Mouse (Mus musculus): Measurements from ENCODE around the gene Tmem107. TPM values are rescaled to one million over a fixed set of nuclear protein-coding genes. Genes with fewer than 3 reads are reported as not detected.

Tmem107 gene
- polyA plus RNA-seq, 1 experiment from 2014 or later, result 47.6 TPM

DNA sequence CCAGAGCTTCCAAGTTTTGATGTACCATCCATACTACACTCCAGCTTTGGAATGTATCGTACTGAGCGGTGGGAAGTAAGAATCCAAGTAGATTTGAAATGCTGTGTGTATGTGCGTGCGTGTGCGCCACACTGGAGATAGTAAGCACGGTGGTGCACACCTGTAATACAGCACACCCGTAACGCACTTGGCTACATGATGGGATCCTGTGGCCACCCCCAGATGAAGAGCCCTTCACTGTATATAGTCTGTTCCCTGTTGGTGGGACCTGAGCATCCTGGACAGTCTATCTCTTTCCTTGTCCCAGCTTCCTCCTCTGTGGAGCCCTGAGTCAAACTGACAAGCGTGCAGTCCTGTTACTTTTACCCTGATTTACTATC lies 24.2 kb upstream of the Tmem107 start:
- Histone ChIP-seq H3K27me3 (replicated peaks) (no peaks in the 10 kb centered on the region), H3K9me3 (no peaks in the 10 kb centered on the region), H3K4me3 (replicated peaks) (peak overlapping the region; percentile 72), H3K9ac (peak overlapping the region; percentile 73), H3K4me2 (replicated peaks) (peak overlapping the region; percentile 77), H3K27ac (no peak overlapping the region), H3K4me1 (replicated peaks) (peaks cover 23% of the 10 kb centered on the region), H3K36me3 (peaks cover 24% of the 10 kb centered on the region)
- WGBS, result 5% methylated on average over 9 of the region's 9 CpGs
- ATAC-seq, result no peak

DNA sequence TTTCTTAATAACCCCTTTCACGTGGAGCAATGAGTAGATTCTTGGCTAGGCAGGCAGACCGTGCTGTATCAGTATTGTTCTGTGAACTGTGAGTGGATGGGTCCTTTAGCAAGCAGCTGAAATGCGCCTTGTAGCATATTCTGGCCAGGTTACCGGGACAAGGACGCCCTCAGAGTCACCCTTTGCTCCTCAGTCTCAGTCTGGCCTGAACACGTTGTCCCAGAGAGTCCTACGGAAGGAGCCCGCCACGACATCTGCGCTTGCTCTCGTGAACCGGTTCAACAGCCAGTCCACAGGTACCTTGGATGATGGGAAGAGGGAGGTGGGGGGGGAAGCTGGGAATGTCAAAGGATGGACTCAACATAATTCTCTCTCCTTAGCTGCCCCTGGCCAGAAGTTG lies 23.0 kb upstream of the Tmem107 start:
- Histone ChIP-seq H3K9ac (peak overlapping the region; percentile 29; the same call in 1 of the 2 replicates), H3K4me3 (replicated peaks) (no peak overlapping the region; the same call in 1 of the 2 replicates), H3K4me1 (replicated peaks) (peaks cover 23% of the 10 kb centered on the region), H3K27ac (no peak overlapping the region), H3K9me3 (no peaks in the 10 kb centered on the region), H3K36me3 (peaks cover 24% of the 10 kb centered on the region), H3K4me2 (replicated peaks) (peak overlapping the region; percentile 77), H3K27me3 (replicated peaks) (no peaks in the 10 kb centered on the region)
- ATAC-seq, result no peak
- 79% methylated on average over 12 of the region's 12 CpGs for WGBS

DNA sequence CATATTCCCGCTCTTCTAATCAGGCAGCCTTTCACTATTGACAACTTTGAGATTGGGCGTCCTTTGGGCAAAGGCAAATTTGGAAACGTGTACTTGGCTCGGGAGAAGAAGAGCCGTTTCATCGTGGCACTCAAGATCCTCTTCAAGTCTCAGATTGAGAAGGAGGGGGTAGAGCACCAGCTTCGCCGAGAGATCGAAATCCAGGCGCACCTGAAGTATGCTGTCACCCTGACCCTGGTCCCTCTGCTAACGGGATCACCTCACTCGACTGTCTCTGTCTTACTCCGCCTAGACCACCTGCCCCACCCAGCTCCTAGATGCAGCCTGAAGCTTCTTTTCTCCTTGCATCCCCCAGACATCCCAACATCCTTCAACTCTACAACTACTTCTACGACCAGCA lies 22.5 kb upstream of the Tmem107 start:
- Histone ChIP-seq H3K4me1 (replicated peaks) (peaks cover 23% of the 10 kb centered on the region), H3K9me3 (no peaks in the 10 kb centered on the region), H3K27ac (no peak overlapping the region), H3K27me3 (replicated peaks) (no peaks in the 10 kb centered on the region), H3K36me3 (peaks cover 24% of the 10 kb centered on the region), H3K4me2 (replicated peaks) (no peak overlapping the region), H3K9ac (no peak overlapping the region), H3K4me3 (replicated peaks) (no peak overlapping the region)
- ATAC-seq, result no peak
- WGBS, result 94% methylated on average over 14 of the region's 14 CpGs

DNA sequence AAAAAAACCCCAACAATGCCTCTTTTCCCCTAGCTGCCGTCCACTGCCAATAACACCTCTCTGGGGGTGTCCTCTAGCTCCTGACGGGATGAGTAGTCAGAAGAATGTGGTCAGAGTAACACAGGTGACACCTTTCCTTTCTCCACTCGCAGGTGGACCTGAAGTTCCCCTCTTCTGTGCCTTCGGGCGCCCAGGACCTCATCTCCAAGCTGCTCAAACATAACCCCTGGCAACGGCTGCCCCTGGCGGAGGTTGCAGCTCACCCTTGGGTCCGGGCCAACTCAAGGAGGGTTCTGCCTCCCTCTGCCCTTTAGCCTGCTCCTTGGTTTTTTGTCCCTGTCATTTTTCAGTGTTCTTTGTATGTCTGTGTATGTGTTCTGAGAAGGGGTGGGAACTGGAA lies 19.9 kb upstream of the Tmem107 start:
- WGBS, result 89% methylated on average over 8 of the region's 8 CpGs
- no peak overlapping the region for H3K4me2 ChIP-seq (replicated peaks)
- H3K4me3 ChIP-seq (replicated peaks), result no peak overlapping the region
- no peak overlapping the region for H3K9ac ChIP-seq
- no peak overlapping the region for H3K27ac ChIP-seq
- peaks cover 24% of the 10 kb centered on the region for H3K36me3 ChIP-seq
- no peaks in the 10 kb centered on the region for H3K27me3 ChIP-seq (replicated peaks)
- H3K9me3 ChIP-seq, result no peaks in the 10 kb centered on the region
- ATAC-seq, result no peak
- H3K4me1 ChIP-seq (replicated peaks), result peaks cover 23% of the 10 kb centered on the region

DNA sequence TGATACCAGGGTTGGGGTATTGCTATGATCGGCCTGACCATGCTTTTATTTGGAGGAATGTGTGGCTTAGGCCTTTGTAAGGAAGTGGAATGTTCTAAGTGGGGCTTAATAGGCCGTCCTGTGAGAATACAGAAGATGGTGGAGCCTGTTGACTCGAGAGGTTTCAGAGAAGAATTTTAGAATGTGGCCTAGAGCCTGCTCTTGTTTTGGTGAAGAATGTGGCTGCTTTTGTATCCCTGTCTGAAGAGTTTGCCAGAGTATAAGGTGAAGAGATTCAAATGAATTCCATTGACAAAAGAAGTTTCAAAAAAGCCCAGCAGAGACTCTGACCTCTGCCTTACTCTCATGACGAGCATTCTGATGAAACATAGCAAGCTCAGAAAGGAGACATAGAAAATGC lies 18.8 kb upstream of the Tmem107 start:
- WGBS, result 88% methylated on average over 4 of the region's 4 CpGs
- no peak overlapping the region for H3K27ac ChIP-seq
- peaks cover 24% of the 10 kb centered on the region for H3K36me3 ChIP-seq
- no peak overlapping the region for H3K4me3 ChIP-seq (replicated peaks)
- H3K9ac ChIP-seq, result no peak overlapping the region
- H3K9me3 ChIP-seq, result no peaks in the 10 kb centered on the region
- H3K4me2 ChIP-seq (replicated peaks), result no peak overlapping the region
- H3K4me1 ChIP-seq (replicated peaks), result peaks cover 20% of the 10 kb centered on the region
- no peaks in the 10 kb centered on the region for H3K27me3 ChIP-seq (replicated peaks)
- no peak for ATAC-seq

DNA sequence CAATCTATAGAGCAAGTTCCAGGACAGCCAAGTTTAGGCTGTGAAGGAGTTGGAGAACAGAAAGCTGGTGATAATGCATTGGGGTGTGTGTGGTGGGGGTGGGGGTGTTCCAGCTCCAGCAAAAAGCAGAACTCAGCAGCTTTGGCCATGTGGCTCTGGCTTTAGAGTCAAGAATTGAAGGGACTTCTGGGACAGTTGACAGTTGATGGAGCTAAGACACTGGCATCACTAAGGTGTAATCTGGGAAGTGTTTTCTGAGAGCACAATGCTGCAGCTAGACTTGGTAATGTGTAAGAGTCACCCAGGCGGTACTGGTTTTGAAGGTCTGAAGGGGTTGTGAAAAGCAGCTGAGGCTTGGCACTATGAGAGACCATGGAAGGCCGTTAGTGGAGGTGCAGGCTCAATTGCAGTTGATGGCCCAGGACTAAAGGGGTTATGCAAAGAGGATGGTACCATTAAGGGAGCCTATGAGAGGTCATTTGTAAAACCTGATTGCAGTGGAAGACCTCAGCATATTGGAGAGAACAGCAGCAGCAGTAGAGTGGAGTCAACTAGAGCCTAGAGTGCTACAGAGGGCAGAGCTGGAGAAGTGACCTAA lies 17.7 kb upstream of the Tmem107 start:
- H3K4me1 ChIP-seq (replicated peaks), result peaks cover 10% of the 10 kb centered on the region; the same call in 1 of the 2 replicates
- H3K27ac ChIP-seq, result no peak overlapping the region
- H3K27me3 ChIP-seq (replicated peaks), result no peaks in the 10 kb centered on the region
- ATAC-seq, result no peak
- peaks cover 24% of the 10 kb centered on the region for H3K36me3 ChIP-seq
- no peak overlapping the region for H3K9ac ChIP-seq
- WGBS, result 86% methylated on average over 2 of the region's 2 CpGs
- H3K4me2 ChIP-seq (replicated peaks), result no peak overlapping the region
- no peak overlapping the region for H3K4me3 ChIP-seq (replicated peaks)
- H3K9me3 ChIP-seq, result no peaks in the 10 kb centered on the region

DNA sequence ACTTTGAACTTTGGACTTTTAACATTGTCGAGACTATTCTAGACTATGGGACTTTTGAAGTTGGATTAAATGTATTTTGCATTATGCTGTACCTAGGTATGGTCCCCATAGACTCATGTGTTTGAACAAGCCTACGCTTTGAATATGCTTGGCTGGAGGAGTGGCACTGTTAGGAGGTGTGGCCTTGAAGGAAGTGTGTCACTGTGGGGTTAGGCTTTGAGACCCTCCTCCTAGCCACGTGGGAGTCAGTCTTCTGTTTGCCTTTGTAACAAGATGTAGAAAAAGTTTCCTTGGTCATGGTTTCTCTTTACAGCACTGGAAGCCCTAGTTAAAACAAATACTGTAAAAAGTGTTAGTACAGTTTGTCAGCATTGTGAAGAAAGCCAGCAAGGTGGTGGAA lies 16.8 kb upstream of the Tmem107 start:
- peaks cover 16% of the 10 kb centered on the region for H3K36me3 ChIP-seq
- WGBS, result 69% methylated on average over 3 of the region's 3 CpGs
- no peaks in the 10 kb centered on the region for H3K27me3 ChIP-seq (replicated peaks)
- H3K9me3 ChIP-seq, result no peaks in the 10 kb centered on the region
- no peak overlapping the region for H3K27ac ChIP-seq
- H3K4me2 ChIP-seq (replicated peaks), result no peak overlapping the region
- no peak for ATAC-seq
- no peak overlapping the region for H3K4me3 ChIP-seq (replicated peaks)
- H3K4me1 ChIP-seq (replicated peaks), result peaks cover 9% of the 10 kb centered on the region; the same call in 1 of the 2 replicates
- H3K9ac ChIP-seq, result no peak overlapping the region

DNA sequence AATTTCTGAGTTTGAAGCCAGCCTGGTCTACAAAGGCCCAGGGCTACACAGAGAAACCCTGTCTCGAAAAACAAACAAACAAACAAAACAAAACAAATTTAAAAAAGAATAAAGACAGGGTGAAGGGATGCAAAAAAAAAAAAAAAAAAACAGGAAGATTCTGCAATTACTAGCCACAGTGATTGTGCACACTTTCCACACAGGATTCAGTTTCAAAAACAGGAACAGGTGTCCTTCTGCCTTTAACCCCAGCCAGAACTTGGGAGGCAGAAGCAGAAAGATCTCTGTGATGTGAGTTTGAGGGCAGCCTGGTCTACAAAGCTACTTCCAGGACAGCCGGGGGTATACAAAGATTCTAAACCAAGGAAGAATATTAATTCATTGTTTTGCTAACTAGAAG lies 12.3 kb upstream of the Tmem107 start:
- Histone ChIP-seq H3K27ac (peak overlapping the region; percentile 91), H3K9ac (peak overlapping the region; percentile 63), H3K4me1 (replicated peaks) (peaks cover 20% of the 10 kb centered on the region), H3K27me3 (replicated peaks) (no peaks in the 10 kb centered on the region), H3K4me3 (replicated peaks) (peak overlapping the region; percentile 89), H3K36me3 (no peaks in the 10 kb centered on the region), H3K9me3 (no peaks in the 10 kb centered on the region), H3K4me2 (replicated peaks) (peak overlapping the region; percentile 77)
- WGBS, result 71% methylated on average over 2 of the region's 2 CpGs
- ATAC-seq, result no peak

DNA sequence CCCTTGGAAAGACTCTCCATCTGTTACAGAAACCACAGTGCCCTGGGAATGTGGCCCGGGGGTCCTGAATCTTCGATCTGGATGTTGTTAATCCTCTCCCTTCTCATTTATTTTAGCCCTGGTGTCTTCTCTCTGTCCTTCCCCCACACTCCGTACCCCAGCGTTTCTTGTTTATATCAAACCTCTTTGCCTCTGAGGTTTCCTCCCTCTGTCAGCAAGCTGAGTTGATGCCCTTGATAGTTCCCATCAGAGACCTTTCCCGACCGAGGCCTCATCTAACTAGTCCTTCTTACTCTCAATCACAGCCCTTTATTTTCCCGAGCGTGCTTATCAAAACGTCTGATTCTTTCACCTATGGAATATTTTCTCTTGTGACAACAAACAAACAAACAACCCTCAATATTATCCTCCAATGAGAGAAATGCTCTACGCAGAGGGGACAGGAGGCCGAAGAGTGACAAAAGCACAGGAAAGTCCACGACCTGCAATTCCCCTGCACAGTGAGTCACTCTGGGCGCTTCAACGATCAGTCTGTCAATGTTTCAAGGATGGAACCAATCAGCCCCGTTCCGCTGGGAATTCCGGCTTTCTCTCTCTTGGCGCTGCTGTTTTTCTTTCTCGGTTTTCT lies 11.8 kb upstream of the Tmem107 start:
- peak; percentile 37 for ATAC-seq
- Histone ChIP-seq H3K4me3 (replicated peaks) (peak overlapping the region; percentile 89), H3K9ac (peak overlapping the region; percentile 63), H3K27me3 (replicated peaks) (no peaks in the 10 kb centered on the region), H3K36me3 (no peaks in the 10 kb centered on the region), H3K4me2 (replicated peaks) (peak overlapping the region; percentile 77), H3K27ac (peak overlapping the region; percentile 91), H3K9me3 (no peaks in the 10 kb centered on the region), H3K4me1 (replicated peaks) (peaks cover 20% of the 10 kb centered on the region)
- under 1% methylated on average over 19 of the region's 19 CpGs for WGBS

DNA sequence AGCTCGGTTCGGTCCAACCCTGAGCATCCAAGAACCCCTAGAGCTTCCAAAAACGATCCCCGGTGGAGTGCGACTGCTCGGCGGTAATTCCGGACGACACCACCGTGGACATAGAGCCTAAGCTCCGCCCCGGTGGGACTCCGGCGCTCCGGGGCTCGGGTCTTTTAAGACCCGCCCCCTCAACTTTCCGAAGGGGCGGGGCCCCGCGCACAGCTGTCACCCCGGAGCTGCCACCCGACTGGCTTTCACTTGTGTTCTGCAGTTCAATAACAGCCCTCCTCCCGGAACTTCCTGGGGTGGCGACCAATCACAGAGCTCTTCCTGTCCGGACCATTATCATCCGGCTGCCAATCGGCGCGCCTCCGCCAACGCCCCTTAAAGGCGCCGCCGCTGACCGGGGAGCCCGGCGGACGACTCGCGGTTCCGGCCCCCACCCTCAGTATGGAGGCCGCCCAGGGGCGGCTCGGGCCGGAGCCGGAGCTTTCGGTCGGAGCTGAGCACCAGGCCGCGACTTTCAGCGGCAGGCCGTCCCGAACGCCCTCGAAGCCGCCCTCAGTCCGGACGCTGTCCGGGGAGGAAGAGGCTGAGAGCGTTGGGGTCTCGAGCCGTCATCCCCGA lies 11.1 kb upstream of the Tmem107 start, which contains the start of gene Borcs6:
Gene Borcs6, plus strand, starts transcription at position 361 of the 618 bp plus-strand sequence.
- peak; percentile 92 for ATAC-seq
- Histone ChIP-seq H3K9ac (peak within 1 kb of the TSS; percentile 81), H3K36me3 (no peaks in the 10 kb centered on the region), H3K9me3 (no peaks in the 10 kb centered on the region), H3K4me2 (replicated peaks) (peak within 1 kb of the TSS; percentile 93), H3K4me1 (replicated peaks) (peaks cover 24% of the 10 kb centered on the region), H3K27me3 (replicated peaks) (no peaks in the 10 kb centered on the region), H3K27ac (peak within 1 kb of the TSS; percentile 91), H3K4me3 (replicated peaks) (peak within 1 kb of the TSS; percentile 89)
- WGBS, result under 1% methylated on average over 64 of the region's 64 CpGs

DNA sequence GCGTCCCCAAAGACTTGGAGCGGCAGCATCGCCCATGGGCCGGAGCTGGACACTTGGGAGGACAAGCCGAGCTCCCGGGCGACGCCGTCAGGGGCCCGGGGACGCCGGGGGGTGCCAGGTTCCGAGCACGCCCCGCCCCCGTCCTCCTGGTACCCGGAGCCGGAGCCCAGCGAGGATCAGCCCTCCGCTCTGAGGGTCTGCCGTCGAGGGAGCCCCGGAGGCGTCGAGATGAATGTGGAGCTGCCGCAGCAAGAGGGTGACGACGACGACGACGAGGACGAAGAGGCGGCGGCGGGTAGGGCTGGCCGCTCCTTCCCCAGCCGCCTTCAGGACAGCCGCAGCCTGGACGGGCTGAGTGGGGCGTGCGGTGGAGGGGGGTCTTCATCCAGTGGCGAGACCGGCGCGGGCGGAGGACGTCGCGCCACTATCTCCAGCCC lies 10.6 kb upstream of the Tmem107 start:
- peak overlapping the region; percentile 81 for H3K9ac ChIP-seq

DNA sequence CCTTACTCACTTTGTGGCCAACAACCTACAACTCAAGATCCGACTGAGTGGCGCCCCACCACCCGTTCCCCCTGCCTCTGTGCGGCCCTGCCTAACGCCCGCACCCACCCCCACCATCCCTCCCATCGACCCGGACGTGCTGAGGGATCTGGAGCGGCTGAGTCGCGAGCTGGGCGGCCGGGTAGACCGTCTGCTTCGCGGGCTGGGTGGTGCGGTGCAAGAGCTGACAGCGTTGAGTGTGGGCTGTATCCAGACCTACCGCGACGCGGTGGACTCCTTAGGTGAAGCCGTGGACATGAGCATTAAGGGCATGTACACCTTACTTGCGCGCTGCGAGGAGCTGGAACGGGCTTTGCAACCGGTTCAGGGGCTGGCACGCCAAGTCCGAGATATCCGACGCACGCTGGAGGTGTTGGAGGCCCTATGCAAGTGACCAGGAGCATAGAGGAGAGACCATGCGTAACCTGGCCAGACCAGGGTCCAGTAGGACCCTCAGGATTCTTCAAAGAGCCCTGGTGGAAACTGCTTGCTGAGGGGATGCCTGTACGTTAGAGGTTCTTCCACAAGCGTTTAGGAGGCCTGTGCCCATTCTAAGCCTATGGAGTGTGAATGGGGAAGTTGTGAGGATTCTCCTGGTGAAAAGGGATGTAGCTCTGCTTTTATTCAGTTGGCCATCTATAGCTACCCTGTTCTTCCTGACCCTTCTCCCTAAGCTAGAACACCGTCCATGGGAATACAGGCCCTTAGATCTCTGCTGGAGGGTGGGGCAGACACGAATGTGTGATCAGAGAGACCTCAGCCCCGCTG lies 10.0 kb upstream of the Tmem107 start:
- H3K36me3 ChIP-seq, result no peaks in the 10 kb centered on the region
- H3K4me3 ChIP-seq (replicated peaks), result peak overlapping the region; percentile 89
- H3K4me1 ChIP-seq (replicated peaks), result peaks cover 24% of the 10 kb centered on the region
- ATAC-seq, result no peak
- peak overlapping the region; percentile 81 for H3K9ac ChIP-seq
- H3K4me2 ChIP-seq (replicated peaks), result peak overlapping the region; percentile 93
- H3K9me3 ChIP-seq, result no peaks in the 10 kb centered on the region
- H3K27ac ChIP-seq, result peak overlapping the region; percentile 91
- no peaks in the 10 kb centered on the region for H3K27me3 ChIP-seq (replicated peaks)
- WGBS, result 2% methylated on average over 40 of the region's 40 CpGs

More for the DNA sequence above, 10.6 kb upstream of the Tmem107 start:
- no peaks in the 10 kb centered on the region for H3K36me3 ChIP-seq
- H3K27ac ChIP-seq, result peak overlapping the region; percentile 91
- H3K27me3 ChIP-seq (replicated peaks), result no peaks in the 10 kb centered on the region
- peak overlapping the region; percentile 89 for H3K4me3 ChIP-seq (replicated peaks)
- peaks cover 24% of the 10 kb centered on the region for H3K4me1 ChIP-seq (replicated peaks)
- WGBS, result under 1% methylated on average over 49 of the region's 49 CpGs
- ATAC-seq, result peak; percentile 11
- H3K9me3 ChIP-seq, result no peaks in the 10 kb centered on the region
- H3K4me2 ChIP-seq (replicated peaks), result peak overlapping the region; percentile 93

All from intestine, embryonic 15.5 days (tissue).